Mouse (Mus musculus): Measurements from ENCODE around the gene Fgfr2.

DNA sequence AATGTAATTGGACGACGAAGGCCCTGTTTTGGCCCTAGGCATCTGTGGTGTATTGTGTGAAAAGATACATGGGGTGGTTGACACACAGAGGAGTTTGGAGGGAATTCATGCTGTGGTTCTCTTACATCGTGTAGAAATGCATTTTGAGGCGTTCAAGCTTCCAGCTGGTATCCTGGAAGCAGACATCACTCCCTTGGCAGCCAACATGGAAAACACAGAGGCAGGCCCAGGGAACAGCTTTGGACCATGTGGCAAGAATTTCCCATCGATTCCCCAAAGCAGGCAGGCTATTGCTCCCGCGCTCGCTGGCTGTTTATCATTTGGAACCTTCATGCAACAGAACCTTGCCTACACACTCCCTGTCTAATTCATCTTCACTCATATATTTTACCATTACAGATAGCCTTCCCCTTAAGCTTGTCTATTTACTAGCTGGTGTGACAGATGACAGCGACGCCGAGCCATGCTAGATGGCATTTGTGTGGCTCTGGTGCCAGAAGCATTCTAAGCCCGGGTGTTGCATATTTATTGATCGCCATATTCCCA lies 1494.2 kb downstream of the Fgfr2 start:
- TF ChIP-seq CTCF (IDR thresholded peaks at IDR 0.05; ENCODE audit: insufficient read depth, low read length) (no peak), POLR2A (IDR thresholded peaks at IDR 0.05; ENCODE audit: borderline replicate concordance, extremely low read depth, low read depth, low read length) (no peak)
